Mouse (Mus musculus): ENCODE measurements around the gene St3gal3. TPM values are rescaled to one million over a fixed set of nuclear protein-coding genes. Genes with fewer than 3 reads are reported as not detected.

The St3gal3 gene
- polyA plus RNA-seq, 1 experiment from 2014 or later, result 9.3 TPM

- Histone ChIP-seq H3K36me3 (ENCODE audit: control insufficient read depth, insufficient read depth, low read length) (peaks cover 99% of the 10 kb centered on the region), H3K9ac (replicated peaks; ENCODE audit: low read length) (no peak overlapping the region), H3K27me3 (ENCODE audit: control insufficient read depth, insufficient read depth, low read length) (no peaks in the 10 kb centered on the region), H3K4me3 (replicated peaks; ENCODE audit: low read depth, low read length) (no peak overlapping the region), H3K27ac (replicated peaks; ENCODE audit: low read depth, low read length) (no peak overlapping the region), H3K4me1 (ENCODE audit: control insufficient read depth, insufficient read depth, low read length) (no peaks in the 10 kb centered on the region), H3K4me2 (ENCODE audit: low read length) (no peak overlapping the region), H3K9me3 (ENCODE audit: control insufficient read depth, low read length) (no peaks in the 10 kb centered on the region)
- DNase-seq, result no peak
- WGBS, result 93% methylated on average over 10 of the region's 10 CpGs
- no peak for ATAC-seq (ENCODE audit: low FRiP score, low TSS enrichment)
These were observed 12.4 kb upstream of the St3gal3 start for GRCm38 (mm10) chr4:118147090-118147489.

DNA sequence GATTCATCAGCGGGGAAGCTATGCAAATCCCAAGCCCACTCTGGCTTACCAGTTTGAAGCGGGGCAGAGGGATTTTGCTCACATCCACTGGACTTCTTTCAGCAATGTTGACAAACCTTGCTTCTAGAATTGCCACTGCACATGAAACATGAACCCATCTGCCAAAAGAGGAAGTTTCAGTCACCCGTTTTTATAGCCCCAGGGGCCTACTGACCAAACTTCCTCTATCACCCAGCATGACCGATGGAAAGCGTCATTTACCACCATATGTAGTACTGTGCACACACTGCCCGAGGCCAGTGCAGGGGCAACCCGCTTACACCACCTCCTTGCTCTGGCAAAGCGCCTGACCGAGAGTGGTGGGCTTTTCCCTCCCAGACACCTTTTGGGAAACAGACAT is 9.6 kb upstream of the St3gal3 start:
- DNase-seq, result no peak
- Histone ChIP-seq H3K4me2 (ENCODE audit: low read length) (no peak overlapping the region), H3K27ac (replicated peaks; ENCODE audit: low read depth, low read length) (no peak overlapping the region), H3K9ac (replicated peaks; ENCODE audit: low read length) (no peak overlapping the region), H3K27me3 (ENCODE audit: control insufficient read depth, insufficient read depth, low read length) (no peaks in the 10 kb centered on the region), H3K36me3 (ENCODE audit: control insufficient read depth, insufficient read depth, low read length) (peaks cover 97% of the 10 kb centered on the region), H3K4me3 (replicated peaks; ENCODE audit: low read depth, low read length) (no peak overlapping the region), H3K9me3 (ENCODE audit: control insufficient read depth, low read length) (no peaks in the 10 kb centered on the region), H3K4me1 (ENCODE audit: control insufficient read depth, insufficient read depth, low read length) (no peaks in the 10 kb centered on the region)
- 93% methylated on average over 9 of the region's 9 CpGs for WGBS
- ATAC-seq (ENCODE audit: low FRiP score, low TSS enrichment), result no peak

DNA sequence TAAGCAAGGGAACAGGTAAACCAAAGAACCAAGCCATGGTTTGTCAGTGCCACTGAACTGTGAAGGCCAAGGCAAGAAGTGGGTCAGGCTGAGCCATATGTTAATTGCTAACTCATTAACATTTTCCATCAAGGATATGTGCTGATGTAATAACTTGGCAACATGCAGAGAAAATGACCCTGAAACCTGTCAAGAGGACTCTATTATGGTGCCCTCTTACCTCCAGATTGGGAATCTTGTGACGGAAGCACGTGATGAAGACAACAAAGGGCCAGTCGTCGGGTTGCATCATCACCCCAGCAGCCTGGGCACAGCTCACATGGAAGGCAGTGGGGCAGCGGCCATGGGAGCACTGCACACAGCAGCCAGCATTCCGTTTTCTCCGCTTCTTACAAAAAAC is 9.0 kb upstream of the St3gal3 start:
- ATAC-seq (ENCODE audit: low FRiP score, low TSS enrichment) (no peak), DNase-seq (no peak)
- WGBS, result 92% methylated on average over 7 of the region's 7 CpGs
- Histone ChIP-seq H3K4me1 (ENCODE audit: control insufficient read depth, insufficient read depth, low read length) (no peaks in the 10 kb centered on the region), H3K36me3 (ENCODE audit: control insufficient read depth, insufficient read depth, low read length) (peaks cover 97% of the 10 kb centered on the region), H3K9me3 (ENCODE audit: control insufficient read depth, low read length) (no peaks in the 10 kb centered on the region), H3K9ac (replicated peaks; ENCODE audit: low read length) (no peak overlapping the region), H3K4me3 (replicated peaks; ENCODE audit: low read depth, low read length) (no peak overlapping the region), H3K4me2 (ENCODE audit: low read length) (no peak overlapping the region), H3K27ac (replicated peaks; ENCODE audit: low read depth, low read length) (no peak overlapping the region), H3K27me3 (ENCODE audit: control insufficient read depth, insufficient read depth, low read length) (no peaks in the 10 kb centered on the region)

GRCm38 (mm10) chr4:118141511-118141910 is 6.8 kb upstream of the St3gal3 start:
- DNase-seq (no peak), ATAC-seq (ENCODE audit: low FRiP score, low TSS enrichment) (no peak)
- H3K27ac ChIP-seq (replicated peaks; ENCODE audit: low read depth, low read length), result no peak overlapping the region
- WGBS, result 93% methylated on average over 5 of the region's 5 CpGs
- no peaks in the 10 kb centered on the region for H3K9me3 ChIP-seq (ENCODE audit: control insufficient read depth, low read length)
- H3K4me2 ChIP-seq (ENCODE audit: low read length), result no peak overlapping the region
- H3K4me3 ChIP-seq (replicated peaks; ENCODE audit: low read depth, low read length), result no peak overlapping the region
- no peak overlapping the region for H3K9ac ChIP-seq (replicated peaks; ENCODE audit: low read length)
- peaks cover 97% of the 10 kb centered on the region for H3K36me3 ChIP-seq (ENCODE audit: control insufficient read depth, insufficient read depth, low read length)
- no peaks in the 10 kb centered on the region for H3K27me3 ChIP-seq (ENCODE audit: control insufficient read depth, insufficient read depth, low read length)
- H3K4me1 ChIP-seq (ENCODE audit: control insufficient read depth, insufficient read depth, low read length), result no peaks in the 10 kb centered on the region

DNA sequence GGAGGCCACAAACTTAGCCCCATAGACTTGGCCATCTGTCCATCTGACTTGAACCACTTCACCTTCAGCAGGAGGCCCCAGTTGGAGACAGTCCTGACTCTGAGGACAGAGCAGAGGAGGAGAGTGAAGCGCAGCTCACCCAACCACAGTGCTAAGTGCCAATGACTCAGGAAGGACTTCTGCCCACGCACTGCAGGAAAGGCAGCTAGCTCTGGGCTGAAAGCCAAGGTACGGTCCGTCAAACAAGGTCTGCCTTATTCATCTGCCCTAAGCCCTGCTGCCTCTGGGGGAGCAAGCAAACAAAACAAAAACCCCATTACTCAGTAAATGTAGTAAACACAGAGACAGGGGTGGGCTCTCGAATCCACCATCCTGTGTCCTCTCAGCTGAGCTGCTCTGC is 4.2 kb upstream of the St3gal3 start:
- Histone ChIP-seq H3K27me3 (ENCODE audit: control insufficient read depth, insufficient read depth, low read length) (no peaks in the 10 kb centered on the region), H3K36me3 (ENCODE audit: control insufficient read depth, insufficient read depth, low read length) (peaks cover 78% of the 10 kb centered on the region), H3K4me2 (ENCODE audit: low read length) (no peak overlapping the region), H3K27ac (replicated peaks; ENCODE audit: low read depth, low read length) (no peak overlapping the region), H3K4me3 (replicated peaks; ENCODE audit: low read depth, low read length) (no peak overlapping the region), H3K9me3 (ENCODE audit: control insufficient read depth, low read length) (no peaks in the 10 kb centered on the region), H3K9ac (replicated peaks; ENCODE audit: low read length) (no peak overlapping the region), H3K4me1 (ENCODE audit: control insufficient read depth, insufficient read depth, low read length) (peaks cover 4% of the 10 kb centered on the region; the same call in 1 of the 2 replicates)
- ATAC-seq (ENCODE audit: low FRiP score, low TSS enrichment), result no peak
- peak; percentile 41 for DNase-seq
- WGBS, result 79% methylated on average over 5 of the region's 5 CpGs

- 88% methylated on average over 16 of the region's 16 CpGs for WGBS
- Histone ChIP-seq H3K9me3 (ENCODE audit: control insufficient read depth, low read length) (no peaks in the 10 kb centered on the region), H3K36me3 (ENCODE audit: control insufficient read depth, insufficient read depth, low read length) (peaks cover 68% of the 10 kb centered on the region), H3K4me3 (replicated peaks; ENCODE audit: low read depth, low read length) (no peak overlapping the region), H3K27me3 (ENCODE audit: control insufficient read depth, insufficient read depth, low read length) (no peaks in the 10 kb centered on the region), H3K9ac (replicated peaks; ENCODE audit: low read length) (no peak overlapping the region), H3K27ac (replicated peaks; ENCODE audit: low read depth, low read length) (no peak overlapping the region), H3K4me1 (ENCODE audit: control insufficient read depth, insufficient read depth, low read length) (peaks cover 4% of the 10 kb centered on the region; the same call in 1 of the 2 replicates), H3K4me2 (ENCODE audit: low read length) (no peak overlapping the region)
- no peak for DNase-seq
- ATAC-seq (ENCODE audit: low FRiP score, low TSS enrichment), result no peak
These were observed 3.1 kb upstream of the St3gal3 start for GRCm38 (mm10) chr4:118137857-118138256.

DNA sequence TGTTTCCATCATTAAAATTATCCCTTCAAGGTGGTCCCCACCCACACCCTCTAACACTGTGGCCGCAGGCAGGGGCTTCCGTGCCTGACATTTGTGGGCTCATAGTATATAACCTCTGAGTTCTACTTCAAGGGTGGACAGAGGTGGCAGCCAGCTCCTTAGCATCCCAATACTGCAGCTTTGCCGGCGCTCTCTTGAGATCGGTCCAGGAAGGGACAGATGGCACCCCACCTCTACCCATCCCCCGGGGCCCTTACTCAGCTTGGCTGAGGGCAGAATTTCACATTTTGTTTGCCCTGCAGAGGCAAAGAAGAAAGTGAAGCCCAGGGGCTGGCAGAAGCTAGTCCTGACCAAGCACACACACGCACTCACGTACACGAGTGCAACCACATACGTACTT is 2.6 kb upstream of the St3gal3 start:
- 96% methylated on average over 10 of the region's 10 CpGs for WGBS
- Histone ChIP-seq H3K9me3 (ENCODE audit: control insufficient read depth, low read length) (no peaks in the 10 kb centered on the region), H3K4me3 (replicated peaks; ENCODE audit: low read depth, low read length) (no peak overlapping the region), H3K27me3 (ENCODE audit: control insufficient read depth, insufficient read depth, low read length) (no peaks in the 10 kb centered on the region), H3K36me3 (ENCODE audit: control insufficient read depth, insufficient read depth, low read length) (peaks cover 62% of the 10 kb centered on the region), H3K9ac (replicated peaks; ENCODE audit: low read length) (no peak overlapping the region), H3K4me1 (ENCODE audit: control insufficient read depth, insufficient read depth, low read length) (peaks cover 4% of the 10 kb centered on the region; the same call in 1 of the 2 replicates), H3K27ac (replicated peaks; ENCODE audit: low read depth, low read length) (no peak overlapping the region), H3K4me2 (ENCODE audit: low read length) (no peak overlapping the region)
- DNase-seq (no peak), ATAC-seq (ENCODE audit: low FRiP score, low TSS enrichment) (no peak)

DNA sequence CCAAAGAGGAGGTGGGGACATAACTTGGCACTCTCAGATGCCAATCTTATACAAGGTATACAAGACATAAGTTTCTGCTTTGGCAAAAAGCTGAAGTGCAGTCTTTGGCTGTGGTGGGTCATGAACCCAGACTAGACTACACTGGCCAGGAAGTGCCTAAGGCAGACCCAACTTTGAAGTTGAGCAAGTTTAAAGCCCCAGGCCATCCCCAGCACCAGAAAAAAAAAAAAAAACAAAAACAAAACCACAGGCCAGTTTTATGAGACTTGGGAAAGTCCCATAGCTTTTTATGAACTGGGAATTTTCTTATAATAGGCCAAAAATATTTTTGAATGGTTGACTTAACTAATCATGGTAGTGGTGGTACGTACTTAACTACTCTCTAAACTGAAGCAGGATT is 700 bp upstream of the St3gal3 start:
- 92% methylated on average over 1 of the region's 1 CpGs for WGBS
- Histone ChIP-seq H3K4me3 (replicated peaks; ENCODE audit: low read depth, low read length) (peak overlapping the region; percentile 98), H3K27ac (replicated peaks; ENCODE audit: low read depth, low read length) (no peak overlapping the region), H3K9me3 (ENCODE audit: control insufficient read depth, low read length) (no peaks in the 10 kb centered on the region), H3K4me2 (ENCODE audit: low read length) (peak overlapping the region; percentile 81), H3K27me3 (ENCODE audit: control insufficient read depth, insufficient read depth, low read length) (no peaks in the 10 kb centered on the region), H3K9ac (replicated peaks; ENCODE audit: low read length) (no peak overlapping the region; the same call in 1 of the 2 replicates), H3K36me3 (ENCODE audit: control insufficient read depth, insufficient read depth, low read length) (peaks cover 43% of the 10 kb centered on the region), H3K4me1 (ENCODE audit: control insufficient read depth, insufficient read depth, low read length) (peaks cover 4% of the 10 kb centered on the region; the same call in 1 of the 2 replicates)
- DNase-seq (no peak), ATAC-seq (ENCODE audit: low FRiP score, low TSS enrichment) (no peak)

- no peak for ATAC-seq (ENCODE audit: low FRiP score, low TSS enrichment)
- WGBS, result 90% methylated on average over 5 of the region's 5 CpGs
- H3K4me1 ChIP-seq (ENCODE audit: control insufficient read depth, insufficient read depth, low read length), result peaks cover 4% of the 10 kb centered on the region; the same call in 1 of the 2 replicates
- no peak overlapping the region for H3K4me3 ChIP-seq (replicated peaks; ENCODE audit: low read depth, low read length)
- H3K4me2 ChIP-seq (ENCODE audit: low read length), result no peak overlapping the region
- no peaks in the 10 kb centered on the region for H3K27me3 ChIP-seq (ENCODE audit: control insufficient read depth, insufficient read depth, low read length)
- H3K36me3 ChIP-seq (ENCODE audit: control insufficient read depth, insufficient read depth, low read length), result peaks cover 6% of the 10 kb centered on the region
- no peak overlapping the region for H3K27ac ChIP-seq (replicated peaks; ENCODE audit: low read depth, low read length)
- H3K9ac ChIP-seq (replicated peaks; ENCODE audit: low read length), result no peak overlapping the region
- DNase-seq, result no peak
- no peaks in the 10 kb centered on the region for H3K9me3 ChIP-seq (ENCODE audit: control insufficient read depth, low read length)
These were observed 3.4 kb downstream of the St3gal3 start for GRCm38 (mm10) chr4:118131329-118131728.
